In genomic region chr7:16423731-16424130, GRCm38 (mm10) we compare ENCODE assay signal across 31 mouse cellular contexts. TPM values are rescaled to one million over a fixed set of nuclear protein-coding genes. Genes with fewer than 3 reads are reported as not detected.
"Had no signal": no experiment of that assay in that cellular context is flagged by ENCODE, and none has a peak within 500 bp of the region (broad histone marks: within the 10 kb centered on the region; RNA-seq: fewer than 3 reads in every experiment).

No protein-coding gene starts in this region.

- ATAC-seq: hindbrain, postnatal 0 days had no signal

- H3K27me3 ChIP-seq: heart, embryonic 13.5 days; heart, embryonic 15.5 days; hindbrain, embryonic 13.5 days; hindbrain, embryonic 15.5 days; kidney, embryonic 15.5 days; limb, embryonic 13.5 days; limb, embryonic 15.5 days had no signal

- H3K9ac ChIP-seq: heart, embryonic 13.5 days; heart, embryonic 15.5 days; hindbrain, embryonic 13.5 days; hindbrain, embryonic 15.5 days; kidney, embryonic 15.5 days; limb, embryonic 13.5 days; limb, embryonic 15.5 days; liver, embryonic 14.5 days had no signal

- H3K27ac ChIP-seq: heart, embryonic 13.5 days; heart, embryonic 15.5 days; hindbrain, embryonic 13.5 days; hindbrain, embryonic 15.5 days; hindbrain, postnatal 0 days; kidney, embryonic 15.5 days; kidney, postnatal 0 days; limb, embryonic 13.5 days; limb, embryonic 15.5 days; liver, embryonic 14.5 days had no signal

- H3K9me3 ChIP-seq: heart, embryonic 13.5 days; heart, embryonic 15.5 days; hindbrain, embryonic 13.5 days; hindbrain, embryonic 15.5 days; kidney, embryonic 15.5 days; limb, embryonic 13.5 days; limb, embryonic 15.5 days had no signal

- H3K4me1 ChIP-seq: heart, embryonic 13.5 days; heart, embryonic 15.5 days; hindbrain, embryonic 13.5 days; hindbrain, embryonic 15.5 days; kidney, embryonic 15.5 days; limb, embryonic 13.5 days; limb, embryonic 15.5 days had no signal

- H3K4me2 ChIP-seq: heart, embryonic 11.5 days; heart, embryonic 13.5 days; heart, embryonic 15.5 days; hindbrain, embryonic 13.5 days; hindbrain, embryonic 15.5 days; kidney, embryonic 15.5 days; limb, embryonic 13.5 days; limb, embryonic 15.5 days had no signal

- DNase-seq: gastrocnemius, postnatal 14 days; gastrocnemius, postnatal 36 days; heart, adult 18-20 months; kidney, adult 11 months; kidney, adult 2 months; kidney, adult 9 months; kidney, postnatal 14 days; kidney, postnatal 36 days; layer of hippocampus, adult 9-11 months; layer of hippocampus, postnatal 36 days; left cerebral cortex, postnatal 4 days had no signal

- H3K4me3 ChIP-seq: heart, embryonic 13.5 days; heart, embryonic 15.5 days; hindbrain, embryonic 13.5 days; hindbrain, embryonic 15.5 days; kidney, embryonic 15.5 days; limb, embryonic 13.5 days; limb, embryonic 15.5 days had no signal

RNA-seq across cellular contexts. Expression of gene Npas1, which starts 53.8 kb away (rescaled TPM):
- total RNA-seq: gastrocnemius, adult 18-20 months; gastrocnemius, adult 8-10 months; gastrocnemius, postnatal 14 days; gastrocnemius, postnatal 36 days; heart, adult 18-20 months; heart, adult 8-10 months; heart, postnatal 10 days; heart, postnatal 25 days; hematopoietic stem cell, adult 5-6 weeks; liver, adult 2 months had no signal
- polyA plus RNA-seq: gonadal fat pad, adult 2 months; heart, embryonic 11.5 days; kidney, adult 2 months; limb, embryonic 11.5 days; liver, adult 2 months; liver, embryonic 14.5 days had no signal
